Mouse (Mus musculus): ENCODE measurements around the gene Ankrd55.

Ankrd55 gene

DNA sequence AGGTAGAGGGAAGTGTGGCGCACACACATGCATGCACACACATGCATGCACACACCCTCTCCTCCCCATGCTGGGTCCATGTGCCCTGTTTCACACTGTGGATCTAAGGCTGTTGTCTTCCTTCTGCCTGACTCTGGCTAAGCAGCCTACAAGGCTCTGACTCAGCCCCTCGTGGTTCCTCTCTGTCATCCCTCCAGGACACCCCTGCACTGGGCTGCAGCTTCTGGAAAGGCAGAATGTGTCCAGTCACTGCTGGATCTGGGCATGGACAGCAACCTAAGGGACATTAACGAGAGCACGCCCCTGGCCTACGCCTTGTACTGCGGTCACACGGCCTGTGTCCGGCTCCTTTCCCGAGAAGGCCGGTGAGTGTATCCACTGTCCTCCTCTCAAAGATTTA lies 75.0 kb downstream of the Ankrd55 start:
- Histone ChIP-seq H3K4me1 (replicated peaks; ENCODE audit: low read depth, low read length) (peaks cover 42% of the 10 kb centered on the region), H3K27me3 (ENCODE audit: insufficient read depth, low read length) (no peaks in the 10 kb centered on the region), H3K4me3 (replicated peaks; ENCODE audit: low read length) (no peak overlapping the region), H3K36me3 (ENCODE audit: insufficient read depth, low read length) (no peaks in the 10 kb centered on the region), H3K9me3 (ENCODE audit: low read length) (no peaks in the 10 kb centered on the region)
- TF ChIP-seq NANOG (IDR thresholded peaks at IDR 0.05; ENCODE audit: borderline replicate concordance, low read length): no peak
- no peak for TF ChIP-seq CTCF (conservative IDR thresholded peaks at IDR 0.05; ENCODE audit: low read length)
- TF ChIP-seq POU5F1 (IDR thresholded peaks at IDR 0.05; ENCODE audit: borderline replicate concordance, low read length): no peak

- Histone ChIP-seq H3K27me3 (ENCODE audit: insufficient read depth, low read length) (no peaks in the 10 kb centered on the region), H3K36me3 (ENCODE audit: insufficient read depth, low read length) (no peaks in the 10 kb centered on the region), H3K4me1 (replicated peaks; ENCODE audit: low read depth, low read length) (peaks cover 42% of the 10 kb centered on the region), H3K4me3 (replicated peaks; ENCODE audit: low read length) (no peak overlapping the region), H3K9me3 (ENCODE audit: low read length) (no peaks in the 10 kb centered on the region)
- TF ChIP-seq POU5F1 (IDR thresholded peaks at IDR 0.05; ENCODE audit: borderline replicate concordance, low read length) (no peak), CTCF (conservative IDR thresholded peaks at IDR 0.05; ENCODE audit: low read length) (no peak), NANOG (IDR thresholded peaks at IDR 0.05; ENCODE audit: borderline replicate concordance, low read length) (no peak)
Measured at GRCm38 (mm10) chr13:112363746-112364145, 75.5 kb downstream of the Ankrd55 start.

- H3K9me3 ChIP-seq (ENCODE audit: low read length): no peaks in the 10 kb centered on the region
- TF ChIP-seq POU5F1 (IDR thresholded peaks at IDR 0.05; ENCODE audit: borderline replicate concordance, low read length): no peak
- no peak for TF ChIP-seq CTCF (conservative IDR thresholded peaks at IDR 0.05; ENCODE audit: low read length)
- no peak for TF ChIP-seq NANOG (IDR thresholded peaks at IDR 0.05; ENCODE audit: borderline replicate concordance, low read length)
- no peaks in the 10 kb centered on the region for H3K27me3 ChIP-seq (ENCODE audit: insufficient read depth, low read length)
- no peak overlapping the region for H3K4me3 ChIP-seq (replicated peaks; ENCODE audit: low read length)
- no peaks in the 10 kb centered on the region for H3K36me3 ChIP-seq (ENCODE audit: insufficient read depth, low read length)
- peaks cover 42% of the 10 kb centered on the region for H3K4me1 ChIP-seq (replicated peaks; ENCODE audit: low read depth, low read length)
Measured at GRCm38 (mm10) chr13:112364698-112365097, 76.4 kb downstream of the Ankrd55 start.

- Histone ChIP-seq H3K4me3 (replicated peaks; ENCODE audit: low read length) (no peak overlapping the region), H3K36me3 (ENCODE audit: insufficient read depth, low read length) (no peaks in the 10 kb centered on the region)
- TF ChIP-seq NANOG (IDR thresholded peaks at IDR 0.05; ENCODE audit: borderline replicate concordance, low read length): no peak
- no peak for TF ChIP-seq POU5F1 (IDR thresholded peaks at IDR 0.05; ENCODE audit: borderline replicate concordance, low read length)
- no peak for TF ChIP-seq CTCF (conservative IDR thresholded peaks at IDR 0.05; ENCODE audit: low read length)
Measured at GRCm38 (mm10) chr13:112365303-112365702, 77.1 kb downstream of the Ankrd55 start.

GRCm38 (mm10) chr13:112365762-112366161 lies 77.5 kb downstream of the Ankrd55 start:
- Histone ChIP-seq H3K36me3 (ENCODE audit: insufficient read depth, low read length) (no peaks in the 10 kb centered on the region), H3K27me3 (ENCODE audit: insufficient read depth, low read length) (no peaks in the 10 kb centered on the region), H3K4me1 (replicated peaks; ENCODE audit: low read depth, low read length) (peaks cover 34% of the 10 kb centered on the region), H3K9me3 (ENCODE audit: low read length) (no peaks in the 10 kb centered on the region), H3K4me3 (replicated peaks; ENCODE audit: low read length) (no peak overlapping the region)
- TF ChIP-seq CTCF (conservative IDR thresholded peaks at IDR 0.05; ENCODE audit: low read length) (no peak), NANOG (IDR thresholded peaks at IDR 0.05; ENCODE audit: borderline replicate concordance, low read length) (no peak), POU5F1 (IDR thresholded peaks at IDR 0.05; ENCODE audit: borderline replicate concordance, low read length) (no peak)

More at GRCm38 (mm10) chr13:112365303-112365702, 77.1 kb downstream of the Ankrd55 start:
- Histone ChIP-seq H3K27me3 (ENCODE audit: insufficient read depth, low read length) (no peaks in the 10 kb centered on the region), H3K4me1 (replicated peaks; ENCODE audit: low read depth, low read length) (peaks cover 38% of the 10 kb centered on the region), H3K9me3 (ENCODE audit: low read length) (no peaks in the 10 kb centered on the region)

DNA sequence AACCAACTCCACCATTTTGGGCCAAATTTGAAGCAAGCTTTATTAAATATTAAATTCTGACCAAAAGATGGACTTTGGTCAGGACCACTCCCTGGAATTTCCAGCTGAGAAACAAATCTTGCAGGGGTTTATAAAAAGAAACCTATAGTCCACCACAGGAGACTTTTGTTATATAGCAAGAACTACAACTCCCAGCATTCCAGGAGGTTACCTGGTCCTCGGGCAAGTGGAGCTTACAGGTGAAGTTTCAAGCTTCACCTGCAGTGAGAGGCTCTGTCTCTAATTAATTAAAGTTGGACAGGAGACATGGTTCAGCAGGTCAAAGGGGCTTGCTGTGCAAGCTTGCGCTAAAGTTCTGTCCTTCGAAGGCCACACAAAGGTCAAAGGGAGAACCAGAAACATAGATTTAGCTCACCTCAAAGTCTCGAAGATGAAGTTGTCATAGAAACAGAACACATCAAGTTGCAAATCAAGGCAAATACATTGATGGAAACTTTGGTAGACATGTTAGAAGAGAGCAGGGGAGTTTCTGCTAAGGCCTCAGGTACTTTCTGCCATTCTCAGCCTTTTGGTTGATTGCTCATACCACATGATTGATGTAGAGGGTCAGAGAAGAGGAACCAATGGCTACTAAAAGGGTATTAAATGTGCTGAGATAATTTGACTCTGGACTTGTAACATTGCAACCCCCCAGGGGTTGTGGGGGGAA lies 78.2 kb downstream of the Ankrd55 start:
- H3K4me1 ChIP-seq (replicated peaks; ENCODE audit: low read depth, low read length): peaks cover 34% of the 10 kb centered on the region
- TF ChIP-seq NANOG (IDR thresholded peaks at IDR 0.05; ENCODE audit: borderline replicate concordance, low read length): no peak
- no peak for TF ChIP-seq CTCF (conservative IDR thresholded peaks at IDR 0.05; ENCODE audit: low read length)
- no peak for TF ChIP-seq POU5F1 (IDR thresholded peaks at IDR 0.05; ENCODE audit: borderline replicate concordance, low read length)
- no peaks in the 10 kb centered on the region for H3K9me3 ChIP-seq (ENCODE audit: low read length)
- no peaks in the 10 kb centered on the region for H3K36me3 ChIP-seq (ENCODE audit: insufficient read depth, low read length)
- H3K4me3 ChIP-seq (replicated peaks; ENCODE audit: low read length): no peak overlapping the region
- H3K27me3 ChIP-seq (ENCODE audit: insufficient read depth, low read length): no peaks in the 10 kb centered on the region

DNA sequence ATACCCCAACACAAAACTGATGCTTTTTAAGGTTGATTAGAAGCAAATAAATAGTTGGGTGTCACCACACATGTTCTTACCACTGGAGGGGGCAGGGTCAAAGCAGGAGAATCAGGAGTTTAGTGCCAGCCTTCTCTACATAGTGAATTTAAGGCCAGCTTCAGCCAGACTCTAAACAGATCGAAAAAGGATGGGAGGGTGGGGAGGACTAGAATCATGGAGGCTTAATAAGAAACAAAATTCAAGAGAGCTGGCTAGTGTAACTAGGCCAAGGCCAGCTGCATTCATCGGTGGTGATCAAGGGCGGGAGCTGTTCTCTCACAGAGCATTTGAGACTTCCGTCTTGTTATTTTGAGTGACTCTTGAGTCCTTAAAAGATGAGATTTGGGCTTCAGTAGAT lies 83.5 kb downstream of the Ankrd55 start:
- Histone ChIP-seq H3K27me3 (ENCODE audit: insufficient read depth, low read length) (no peaks in the 10 kb centered on the region), H3K9me3 (ENCODE audit: low read length) (no peaks in the 10 kb centered on the region), H3K36me3 (ENCODE audit: insufficient read depth, low read length) (no peaks in the 10 kb centered on the region), H3K4me1 (replicated peaks; ENCODE audit: low read depth, low read length) (peaks cover 16% of the 10 kb centered on the region), H3K4me3 (replicated peaks; ENCODE audit: low read length) (no peak overlapping the region)
- no peak for TF ChIP-seq NANOG (IDR thresholded peaks at IDR 0.05; ENCODE audit: borderline replicate concordance, low read length)
- TF ChIP-seq POU5F1 (IDR thresholded peaks at IDR 0.05; ENCODE audit: borderline replicate concordance, low read length): no peak
- no peak for TF ChIP-seq CTCF (conservative IDR thresholded peaks at IDR 0.05; ENCODE audit: low read length)

- Histone ChIP-seq H3K4me1 (replicated peaks; ENCODE audit: low read depth, low read length) (peaks cover 19% of the 10 kb centered on the region), H3K9me3 (ENCODE audit: low read length) (no peaks in the 10 kb centered on the region), H3K27me3 (ENCODE audit: insufficient read depth, low read length) (no peaks in the 10 kb centered on the region), H3K4me3 (replicated peaks; ENCODE audit: low read length) (no peak overlapping the region), H3K36me3 (ENCODE audit: insufficient read depth, low read length) (no peaks in the 10 kb centered on the region)
- no peak for TF ChIP-seq CTCF (conservative IDR thresholded peaks at IDR 0.05; ENCODE audit: low read length)
- TF ChIP-seq POU5F1 (IDR thresholded peaks at IDR 0.05; ENCODE audit: borderline replicate concordance, low read length): no peak
- no peak for TF ChIP-seq NANOG (IDR thresholded peaks at IDR 0.05; ENCODE audit: borderline replicate concordance, low read length)
Measured at GRCm38 (mm10) chr13:112375766-112376165, 87.5 kb downstream of the Ankrd55 start.

All from E14TG2a.4 (cell line).